Mouse (Mus musculus): Measurements from ENCODE around the gene Zhx3.

DNA sequence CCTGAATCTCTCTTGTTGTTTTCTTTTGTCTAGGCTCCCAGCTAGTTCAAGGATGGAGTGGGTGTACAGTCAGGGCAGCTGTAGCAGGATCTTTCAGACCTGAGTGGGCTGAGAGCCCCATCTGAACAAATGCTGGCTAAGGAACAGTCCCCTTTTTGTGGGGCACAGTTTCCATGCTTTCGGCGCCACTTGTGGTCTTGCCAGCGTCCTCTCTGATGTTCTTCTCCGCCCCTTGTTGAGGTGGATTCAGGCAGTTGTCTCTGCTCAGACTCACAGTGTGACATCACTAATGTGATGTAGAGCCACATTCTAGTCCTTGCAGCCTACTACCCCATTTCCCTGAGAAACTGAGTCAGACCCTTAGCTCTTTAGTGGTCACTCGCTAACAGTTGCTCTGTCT, 126.2 kb downstream of the Zhx3 start:
- TF ChIP-seq POLR2A (IDR thresholded peaks at IDR 0.05; ENCODE audit: borderline replicate concordance, insufficient read depth, low read length) (no peak), CTCF (IDR thresholded peaks at IDR 0.05; ENCODE audit: borderline replicate concordance, insufficient read depth, low read depth, low read length) (no peak)
